Mouse (Mus musculus): ENCODE measurements at regions not wholly inside any gene's neighbourhood (a gene's known extent, or its start where the extent isn't known, plus 50 kb on each side); places are given as distances from the start of the nearest gene placed in this dataset. TPM values are rescaled to one million over a fixed set of nuclear protein-coding genes. Genes with fewer than 3 reads are reported as not detected.

Small RNA genes in the stretch of these regions (microRNA-seq; reads per million reads assigned to microRNA genes)
- gene Gm25978 = not detected

Data from embryonic facial prominence, embryonic 13.5 days (tissue).